Mouse (Mus musculus) kidney, postnatal 0 days (tissue): Measurements from ENCODE around the gene Usp47. TPM values are rescaled to one million over a fixed set of nuclear protein-coding genes. Genes with fewer than 3 reads are reported as not detected.
"Not testable (repeated sequence)": the region's sequence is repeated elsewhere in the genome, so short reads cannot be mapped to it uniquely, and the experiment has no call there.

Source experiments
- ATAC-seq: fragments of 200-750 bp; cut with Nextera tagmentation; replicated peaks from 2 replicates; pipeline ENCODE4 v1.8.0; 2017; ENCODE audit warnings: low read depth, moderate number of reproducible peaks, moderate TSS enrichment, moderate library complexity; ENCODE audit not compliant: low FRiP score
- DNase-seq: peaks from one replicate; pipeline ENCODE4 v3.0.0-alpha.2; 2016; ENCODE audit warnings: low spot score
- H3K27ac ChIP-seq: fragments of 300-500 bp; sonication (generic); 2 replicates; pipeline ENCODE4 v1.5.1; 2014; ENCODE audit warnings: mild to moderate bottlenecking
- H3K27me3 ChIP-seq: fragments of 300-500 bp; sonication (generic); 2 replicates; pipeline ENCODE4 v1.6.1; 2014; ENCODE audit warnings: low read length, mixed read lengths; ENCODE audit not compliant: insufficient read depth
- H3K36me3 ChIP-seq: fragments of 300-500 bp; sonication (generic); 2 replicates; pipeline ENCODE4 v1.6.1; 2014; ENCODE audit warnings: low read length, mixed read lengths; ENCODE audit not compliant: insufficient read depth
- H3K4me1 ChIP-seq: fragments of 300-500 bp; sonication (generic); replicated peaks from 2 replicates; pipeline ENCODE4 v1.6.1; 2014; ENCODE audit warnings: antibody characterized with exemption, low read length, mixed read lengths; ENCODE audit not compliant: insufficient read depth
- H3K4me2 ChIP-seq: fragments of 300-500 bp; sonication (generic); 2 replicates; pipeline ENCODE4 v1.6.1; 2014; ENCODE audit warnings: mild to moderate bottlenecking, low read length, moderate library complexity, mixed read lengths
- H3K4me3 ChIP-seq: fragments of 300-500 bp; sonication (generic); replicated peaks from 2 replicates; pipeline ENCODE4 v1.5.1; 2014; ENCODE audit warnings: low read depth, low read length
- H3K9ac ChIP-seq: fragments of 300-500 bp; sonication (generic); 2 replicates; pipeline ENCODE4 v1.6.1; 2014; ENCODE audit warnings: low read depth, low read length
- H3K9me3 ChIP-seq: fragments of 300-500 bp; sonication (generic); replicated peaks from 2 replicates; pipeline ENCODE4 v1.6.1; 2016; ENCODE audit warnings: low read length, inconsistent platforms, mixed read lengths
- CTCF ChIP-seq: IDR thresholded peaks from 2 replicates; pipeline ENCODE4 v1.5.1; 2016; ENCODE audit warnings: antibody characterized with exemption, low read depth, mild to moderate bottlenecking, moderate library complexity
- WGBS: fragments of 180-500 bp; shearing (Covaris S2); extraction: QIAGEN DNeasy Blood & Tissue Kit; methylation state at CpG from one replicate; pipeline ENCODE4 v1.1.7; 2014; 5-methylcytosine and 5-hydroxymethylcytosine counted together
- polyA plus RNA-seq: library from polyadenylated mRNA; unstranded; fragments of >200 nt; fragmentation: Nextera tagmentation; extraction: Ambion mirVana; gene quantifications from 2 replicates; pipeline ENCODE4 v1.2.1, GENCODE M21; 2015

Usp47 gene
- polyA plus RNA-seq, 1 experiment from 2014 or later = 37.3 TPM

- H3K4me1 ChIP-seq = no peaks in the 10 kb centered on the region
- H3K27ac ChIP-seq = no peak overlapping the region
- TF ChIP-seq CTCF = peak; percentile 95
- DNase-seq = peak; percentile 85
- no peak for ATAC-seq
- WGBS = 37% methylated on average over 4 of the region's 4 CpGs
- H3K27me3 ChIP-seq = no peaks in the 10 kb centered on the region
- no peak overlapping the region for H3K4me3 ChIP-seq
- peaks cover 32% of the 10 kb centered on the region; the same call in 1 of the 2 replicates for H3K36me3 ChIP-seq
- no peaks in the 10 kb centered on the region for H3K9me3 ChIP-seq
- no peak overlapping the region for H3K9ac ChIP-seq
- H3K4me2 ChIP-seq = no peak overlapping the region
These were observed 61.8 kb downstream of the Usp47 start for GRCm38 (mm10) chr7:112085062-112085461.

GRCm38 (mm10) chr7:112086186-112086585 lies 62.9 kb downstream of the Usp47 start:
- Histone ChIP-seq H3K4me2 (no peak overlapping the region), H3K4me3 (no peak overlapping the region), H3K27me3 (no peaks in the 10 kb centered on the region), H3K9me3 (no peaks in the 10 kb centered on the region), H3K9ac (no peak overlapping the region), H3K36me3 (peaks cover 33% of the 10 kb centered on the region; the same call in 1 of the 2 replicates), H3K27ac (no peak overlapping the region), H3K4me1 (no peaks in the 10 kb centered on the region)
- TF ChIP-seq CTCF = no peak
- 78% methylated on average over 2 of the region's 2 CpGs for WGBS
- no peak for ATAC-seq
- peak; percentile 25 for DNase-seq

GRCm38 (mm10) chr7:112094923-112095322 lies 71.6 kb downstream of the Usp47 start:
- H3K4me3 ChIP-seq, H3K4me2 ChIP-seq, H3K27ac ChIP-seq, H3K9me3 ChIP-seq, ATAC-seq, H3K4me1 ChIP-seq, H3K9ac ChIP-seq, H3K27me3 ChIP-seq, DNase-seq: not testable (repeated sequence)
- H3K36me3 ChIP-seq = peaks cover 39% of the 10 kb centered on the region
- WGBS = 86% methylated on average over 4 of the region's 4 CpGs

- TF ChIP-seq CTCF = no peak
- no peak overlapping the region for H3K9ac ChIP-seq
- H3K27me3 ChIP-seq = no peaks in the 10 kb centered on the region
- DNase-seq (no peak), ATAC-seq (no peak)
- no peak overlapping the region for H3K27ac ChIP-seq
- no peak overlapping the region for H3K4me3 ChIP-seq
- no peaks in the 10 kb centered on the region for H3K4me1 ChIP-seq
- 91% methylated on average over 2 of the region's 2 CpGs for WGBS
- no peak overlapping the region for H3K4me2 ChIP-seq
- peaks cover 35% of the 10 kb centered on the region for H3K36me3 ChIP-seq
- H3K9me3 ChIP-seq = no peaks in the 10 kb centered on the region
These were observed 77.6 kb downstream of the Usp47 start for GRCm38 (mm10) chr7:112100887-112101286.

GRCm38 (mm10) chr7:112102933-112103332 lies 79.6 kb downstream of the Usp47 start:
- 49% methylated on average over 5 of the region's 5 CpGs for WGBS
- Histone ChIP-seq H3K4me3 (no peak overlapping the region), H3K4me2 (no peak overlapping the region), H3K9me3 (no peaks in the 10 kb centered on the region), H3K36me3 (peaks cover 52% of the 10 kb centered on the region), H3K4me1 (no peaks in the 10 kb centered on the region), H3K27me3 (no peaks in the 10 kb centered on the region), H3K9ac (no peak overlapping the region), H3K27ac (no peak overlapping the region)
- ATAC-seq (peak; percentile 61), DNase-seq (no peak)
- no peak for TF ChIP-seq CTCF

GRCm38 (mm10) chr7:112103816-112104215 lies 80.5 kb downstream of the Usp47 start:
- ATAC-seq (no peak), DNase-seq (no peak)
- H3K4me1 ChIP-seq = no peaks in the 10 kb centered on the region
- no peak for TF ChIP-seq CTCF
- no peak overlapping the region for H3K9ac ChIP-seq
- no peaks in the 10 kb centered on the region for H3K27me3 ChIP-seq
- 88% methylated on average over 5 of the region's 5 CpGs for WGBS
- no peak overlapping the region for H3K4me3 ChIP-seq
- no peak overlapping the region for H3K27ac ChIP-seq
- H3K9me3 ChIP-seq = no peaks in the 10 kb centered on the region
- peaks cover 55% of the 10 kb centered on the region for H3K36me3 ChIP-seq
- H3K4me2 ChIP-seq = no peak overlapping the region

GRCm38 (mm10) chr7:112108757-112109156 lies 85.5 kb downstream of the Usp47 start:
- Histone ChIP-seq H3K9ac (no peak overlapping the region), H3K27ac (no peak overlapping the region), H3K4me1 (no peaks in the 10 kb centered on the region), H3K27me3 (no peaks in the 10 kb centered on the region), H3K9me3 (no peaks in the 10 kb centered on the region), H3K36me3 (peaks cover 59% of the 10 kb centered on the region), H3K4me2 (no peak overlapping the region), H3K4me3 (no peak overlapping the region)
- ATAC-seq (no peak), DNase-seq (no peak)
- no peak for TF ChIP-seq CTCF
